Mouse (Mus musculus) lung, postnatal 0 days (tissue): ENCODE results near the gene Mgat4e.

Source experiments
- CTCF ChIP-seq: IDR thresholded peaks from 2 replicates; pipeline ENCODE4 v1.5.1; 2016; ENCODE audit warnings: antibody characterized with exemption, mild to moderate bottlenecking
- EP300 ChIP-seq: IDR thresholded peaks from 2 replicates; pipeline ENCODE4 v1.6.1; 2016; ENCODE audit warnings: antibody characterized with exemption, mild to moderate bottlenecking, control low read depth

DNA sequence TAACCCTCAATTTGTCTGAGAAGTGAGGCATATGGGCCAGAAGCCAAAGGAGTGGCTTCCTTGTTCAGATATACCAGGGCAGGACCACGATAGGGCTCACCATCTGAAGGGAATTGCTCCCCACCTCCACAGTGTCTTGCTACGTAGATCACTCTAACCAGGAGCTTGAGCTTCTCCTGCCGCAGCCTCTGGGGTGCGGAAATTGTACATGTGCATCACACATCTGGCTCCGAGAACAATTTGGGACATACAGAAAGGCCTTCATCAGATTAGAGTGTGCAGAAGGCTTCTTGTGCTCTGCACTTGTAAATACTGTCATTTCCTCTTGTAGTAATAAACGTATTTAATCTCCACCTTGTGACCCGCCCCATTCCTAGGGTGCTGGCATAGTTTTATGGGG, 28.3 kb downstream of the Mgat4e start:
- TF ChIP-seq EP300 (no peak), CTCF (no peak)
